Mouse (Mus musculus): Measurements from ENCODE around the gene Rad54l2. TPM values are rescaled to one million over a fixed set of nuclear protein-coding genes. Genes with fewer than 3 reads are reported as not detected.
A peak's percentile ranks its signal among the peaks of the same experiment; 100 is the strongest.

Rad54l2 gene
- polyA plus RNA-seq, 1 experiment from 2014 or later = 8.3 TPM

GRCm38 (mm10) chr9:106686983-106687650 lies 101.9 kb downstream of the Rad54l2 start:
- Histone ChIP-seq H3K9ac (replicated peaks) (no peak overlapping the region), H3K36me3 (0 out of 2 replicates have a peak, but pooled peaks cover 2% of the 10 kb centered on the region), H3K4me3 (no peak overlapping the region), H3K27ac (replicated peaks) (no peak overlapping the region), H3K9me3 (no peaks in the 10 kb centered on the region), H3K4me1 (peaks cover 18% of the 10 kb centered on the region), H3K27me3 (no peaks in the 10 kb centered on the region), H3K4me2 (replicated peaks) (no peak overlapping the region)
- WGBS = 36% methylated on average over 8 of the region's 8 CpGs
- peak; percentile 23; the same call in 1 of the 2 replicates for ATAC-seq (replicated peaks)

- Histone ChIP-seq H3K36me3 (peaks cover 10% of the 10 kb centered on the region; the same call in 1 of the 2 replicates), H3K9me3 (no peaks in the 10 kb centered on the region), H3K9ac (replicated peaks) (peak within 1 kb of the TSS; percentile 81), H3K27ac (replicated peaks) (peak within 1 kb of the TSS; percentile 58; the same call in 1 of the 2 replicates), H3K4me2 (replicated peaks) (peak within 1 kb of the TSS; percentile 96), H3K27me3 (no peaks in the 10 kb centered on the region), H3K4me1 (peaks cover 18% of the 10 kb centered on the region), H3K4me3 (peak within 1 kb of the TSS; percentile 86)
- under 1% methylated on average over 72 of the region's 86 CpGs for WGBS
- ATAC-seq (replicated peaks) = peak; percentile 90
These were observed 103.5 kb downstream of the Rad54l2 start, which contains the start of gene Tex264 for GRCm38 (mm10) chr9:106685249-106686101. Gene Tex264, minus strand, starts transcription at chr9:106685927.

- Histone ChIP-seq H3K9ac (replicated peaks) (peak overlapping the region; percentile 81), H3K4me2 (replicated peaks) (peak overlapping the region; percentile 96), H3K36me3 (peaks cover 16% of the 10 kb centered on the region; the same call in 1 of the 2 replicates), H3K4me3 (peak overlapping the region; percentile 86), H3K9me3 (no peaks in the 10 kb centered on the region), H3K27ac (replicated peaks) (no peak overlapping the region), H3K27me3 (no peaks in the 10 kb centered on the region), H3K4me1 (peaks cover 18% of the 10 kb centered on the region)
- WGBS = 7% methylated on average over 13 of the region's 14 CpGs
- peak; percentile 26; the same call in 1 of the 2 replicates for ATAC-seq (replicated peaks)
These were observed 104.1 kb downstream of the Rad54l2 start for GRCm38 (mm10) chr9:106684918-106685248.

GRCm38 (mm10) chr9:106684093-106684872 lies 104.7 kb downstream of the Rad54l2 start:
- peak overlapping the region; percentile 81; the same call in 1 of the 2 replicates for H3K9ac ChIP-seq (replicated peaks)
- peaks cover 18% of the 10 kb centered on the region for H3K4me1 ChIP-seq
- H3K4me2 ChIP-seq (replicated peaks) = peak overlapping the region; percentile 96
- peak overlapping the region; percentile 86 for H3K4me3 ChIP-seq
- no peaks in the 10 kb centered on the region for H3K27me3 ChIP-seq
- H3K27ac ChIP-seq (replicated peaks) = no peak overlapping the region
- peaks cover 22% of the 10 kb centered on the region; the same call in 1 of the 2 replicates for H3K36me3 ChIP-seq
- no peaks in the 10 kb centered on the region for H3K9me3 ChIP-seq
- no peak for ATAC-seq (replicated peaks)
- WGBS = 86% methylated on average over 6 of the region's 6 CpGs

GRCm38 (mm10) chr9:106681026-106681425 lies 108.0 kb downstream of the Rad54l2 start:
- Histone ChIP-seq H3K9ac (replicated peaks) (no peak overlapping the region), H3K9me3 (no peaks in the 10 kb centered on the region), H3K4me2 (replicated peaks) (no peak overlapping the region), H3K27me3 (no peaks in the 10 kb centered on the region), H3K36me3 (peaks cover 22% of the 10 kb centered on the region; the same call in 1 of the 2 replicates), H3K4me3 (no peak overlapping the region), H3K4me1 (peaks cover 13% of the 10 kb centered on the region), H3K27ac (replicated peaks) (no peak overlapping the region)
- WGBS = 90% methylated on average over 9 of the region's 9 CpGs
- no peak for ATAC-seq (replicated peaks)

DNA sequence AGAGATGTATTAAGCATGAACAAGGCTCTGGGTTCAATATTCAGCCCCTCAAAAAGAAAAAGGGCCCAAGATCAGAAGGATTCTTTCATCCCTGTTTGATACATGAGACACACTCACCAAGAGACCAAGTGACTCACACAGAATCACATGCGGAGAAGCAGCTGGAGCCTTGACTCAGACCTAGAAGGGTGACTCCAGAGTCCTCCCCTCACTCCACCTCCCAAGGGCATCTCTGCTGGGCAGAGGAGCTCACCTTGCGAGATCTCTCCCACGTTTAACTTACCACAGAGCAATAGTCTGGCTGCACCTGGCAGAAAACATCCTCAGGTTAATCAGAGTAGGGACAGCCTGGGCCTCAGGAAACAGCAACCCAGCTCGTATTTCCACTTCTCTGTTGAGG lies 110.8 kb downstream of the Rad54l2 start:
- H3K9me3 ChIP-seq = no peaks in the 10 kb centered on the region
- H3K4me3 ChIP-seq = no peak overlapping the region
- no peak for ATAC-seq (replicated peaks)
- H3K36me3 ChIP-seq = peaks cover 25% of the 10 kb centered on the region; the same call in 1 of the 2 replicates
- no peaks in the 10 kb centered on the region for H3K27me3 ChIP-seq
- 83% methylated on average over 4 of the region's 4 CpGs for WGBS
- no peak overlapping the region for H3K9ac ChIP-seq (replicated peaks)
- H3K4me1 ChIP-seq = no peaks in the 10 kb centered on the region
- no peak overlapping the region for H3K4me2 ChIP-seq (replicated peaks)
- no peak overlapping the region for H3K27ac ChIP-seq (replicated peaks)

GRCm38 (mm10) chr9:106677702-106678101 lies 111.3 kb downstream of the Rad54l2 start:
- 90% methylated on average over 5 of the region's 5 CpGs for WGBS
- Histone ChIP-seq H3K27me3 (no peaks in the 10 kb centered on the region), H3K4me3 (no peak overlapping the region), H3K4me1 (no peaks in the 10 kb centered on the region), H3K9me3 (no peaks in the 10 kb centered on the region), H3K36me3 (peaks cover 25% of the 10 kb centered on the region; the same call in 1 of the 2 replicates), H3K27ac (replicated peaks) (no peak overlapping the region), H3K9ac (replicated peaks) (no peak overlapping the region), H3K4me2 (replicated peaks) (no peak overlapping the region)
- no peak for ATAC-seq (replicated peaks)

- Histone ChIP-seq H3K36me3 (peaks cover 25% of the 10 kb centered on the region; the same call in 1 of the 2 replicates), H3K27ac (replicated peaks) (no peak overlapping the region), H3K27me3 (no peaks in the 10 kb centered on the region), H3K9ac (replicated peaks) (no peak overlapping the region), H3K4me3 (no peak overlapping the region), H3K9me3 (no peaks in the 10 kb centered on the region), H3K4me1 (no peaks in the 10 kb centered on the region), H3K4me2 (replicated peaks) (no peak overlapping the region)
- WGBS = 75% methylated on average over 4 of the region's 4 CpGs
- no peak for ATAC-seq (replicated peaks)
These were observed 112.4 kb downstream of the Rad54l2 start for GRCm38 (mm10) chr9:106676571-106676970.

DNA sequence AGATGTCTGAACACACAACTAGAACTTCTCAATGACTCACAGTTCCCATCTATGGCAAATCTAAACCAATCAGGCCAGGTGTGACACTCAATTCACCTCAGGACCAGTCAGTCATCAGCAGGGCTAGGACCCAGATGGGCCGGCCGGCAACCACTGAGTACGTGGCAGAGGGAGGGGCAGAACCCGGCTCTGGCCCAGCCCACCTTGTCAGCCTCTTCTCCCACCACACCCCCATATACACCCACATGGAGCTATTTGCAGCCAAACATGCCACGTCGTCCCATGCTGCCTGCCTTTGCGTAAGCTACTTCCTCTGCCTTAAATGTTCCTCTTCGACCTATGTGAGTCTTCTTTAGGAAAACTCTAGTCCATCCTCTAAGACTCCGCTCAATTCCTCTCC lies 113.0 kb downstream of the Rad54l2 start:
- H3K4me2 ChIP-seq (replicated peaks) = no peak overlapping the region
- H3K27ac ChIP-seq (replicated peaks) = no peak overlapping the region
- no peaks in the 10 kb centered on the region for H3K27me3 ChIP-seq
- H3K9me3 ChIP-seq = no peaks in the 10 kb centered on the region
- no peak overlapping the region for H3K9ac ChIP-seq (replicated peaks)
- 88% methylated on average over 9 of the region's 9 CpGs for WGBS
- no peak overlapping the region for H3K4me3 ChIP-seq
- no peaks in the 10 kb centered on the region for H3K4me1 ChIP-seq
- peaks cover 19% of the 10 kb centered on the region; the same call in 1 of the 2 replicates for H3K36me3 ChIP-seq
- peak; percentile 51 for ATAC-seq (replicated peaks)

DNA sequence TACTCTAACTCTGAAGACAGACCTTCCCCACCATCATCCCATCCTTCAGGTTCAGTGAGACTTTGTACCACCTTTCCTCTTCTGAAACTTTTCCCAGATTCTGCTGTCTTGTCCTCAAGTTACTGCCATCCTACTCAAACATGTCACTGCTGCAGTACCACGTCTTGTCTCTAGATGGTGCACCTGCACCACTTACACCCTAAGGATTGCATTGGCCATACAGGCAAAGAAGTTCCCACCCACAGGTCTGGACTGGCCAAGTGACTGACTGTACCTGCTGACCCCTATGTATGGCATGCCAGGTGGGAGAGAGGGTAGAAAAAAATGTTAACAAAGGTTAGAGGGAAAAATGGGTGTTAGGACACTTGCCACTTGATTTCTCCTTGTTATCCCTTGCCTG lies 113.5 kb downstream of the Rad54l2 start:
- H3K4me1 ChIP-seq = no peaks in the 10 kb centered on the region
- 0% methylated on average over 1 of the region's 1 CpGs for WGBS
- H3K27me3 ChIP-seq = no peaks in the 10 kb centered on the region
- H3K9me3 ChIP-seq = no peaks in the 10 kb centered on the region
- ATAC-seq (replicated peaks) = peak; percentile 70
- H3K36me3 ChIP-seq = peaks cover 17% of the 10 kb centered on the region; the same call in 1 of the 2 replicates
- no peak overlapping the region for H3K4me3 ChIP-seq
- no peak overlapping the region for H3K27ac ChIP-seq (replicated peaks)
- no peak overlapping the region for H3K9ac ChIP-seq (replicated peaks)
- no peak overlapping the region for H3K4me2 ChIP-seq (replicated peaks)

- Histone ChIP-seq H3K4me1 (no peaks in the 10 kb centered on the region), H3K4me3 (no peak overlapping the region), H3K4me2 (replicated peaks) (no peak overlapping the region), H3K27ac (replicated peaks) (no peak overlapping the region), H3K9ac (replicated peaks) (no peak overlapping the region), H3K36me3 (peaks cover 9% of the 10 kb centered on the region; the same call in 1 of the 2 replicates), H3K27me3 (no peaks in the 10 kb centered on the region), H3K9me3 (no peaks in the 10 kb centered on the region)
- 78% methylated on average over 2 of the region's 2 CpGs for WGBS
- no peak for ATAC-seq (replicated peaks)
These were observed 115.1 kb downstream of the Rad54l2 start for GRCm38 (mm10) chr9:106673860-106674259.
